Mouse (Mus musculus) embryonic facial prominence, embryonic 10.5 days (tissue): ENCODE results near the gene Cpa1. TPM values are rescaled to one million over a fixed set of nuclear protein-coding genes. Genes with fewer than 3 reads are reported as not detected.

ENCODE experiments used
- DNase-seq: peaks from one replicate; pipeline ENCODE4 v3.0.0-alpha.2; 2017; ENCODE audit warnings: low spot score
- H3K27ac ChIP-seq: fragments of 300-500 bp; sonication (generic); replicated peaks from 2 replicates; pipeline ENCODE4 v1.5.1; 2016; ENCODE audit warnings: mild to moderate bottlenecking
- H3K27me3 ChIP-seq: fragments of 300-500 bp; sonication (generic); replicated peaks from 2 replicates; pipeline ENCODE4 v1.6.1; 2016; ENCODE audit warnings: low read depth, mild to moderate bottlenecking; ENCODE audit not compliant: poor library complexity, severe bottlenecking
- H3K36me3 ChIP-seq: fragments of 300-500 bp; sonication (generic); replicated peaks from 2 replicates; pipeline ENCODE4 v1.6.1; 2016; ENCODE audit warnings: mild to moderate bottlenecking, moderate library complexity
- H3K4me1 ChIP-seq: fragments of 300-500 bp; sonication (generic); 2 replicates; pipeline ENCODE4 v1.6.1; 2016
- H3K4me3 ChIP-seq: fragments of 300-500 bp; sonication (generic); 2 replicates; pipeline ENCODE4 v1.5.1; 2016; ENCODE audit warnings: mild to moderate bottlenecking, moderate library complexity
- H3K9me3 ChIP-seq: fragments of 300-500 bp; sonication (generic); 2 replicates; pipeline ENCODE4 v1.6.1; 2016; ENCODE audit warnings: mild to moderate bottlenecking
- WGBS: fragments of 180-500 bp; shearing (Covaris S2); methylation state at CpG from one replicate; pipeline ENCODE4 v1.1.7; 2016; 5-methylcytosine and 5-hydroxymethylcytosine counted together
- polyA plus RNA-seq: library from polyadenylated mRNA; unstranded; fragments of >200 nt; fragmentation: Nextera tagmentation; extraction: Ambion mirVana; gene quantifications from 2 replicates; pipeline ENCODE4 v1.2.1, GENCODE M21; 2016

Gene Cpa1
- polyA plus RNA-seq, 1 experiment from 2014 or later = 0.34 TPM

DNA sequence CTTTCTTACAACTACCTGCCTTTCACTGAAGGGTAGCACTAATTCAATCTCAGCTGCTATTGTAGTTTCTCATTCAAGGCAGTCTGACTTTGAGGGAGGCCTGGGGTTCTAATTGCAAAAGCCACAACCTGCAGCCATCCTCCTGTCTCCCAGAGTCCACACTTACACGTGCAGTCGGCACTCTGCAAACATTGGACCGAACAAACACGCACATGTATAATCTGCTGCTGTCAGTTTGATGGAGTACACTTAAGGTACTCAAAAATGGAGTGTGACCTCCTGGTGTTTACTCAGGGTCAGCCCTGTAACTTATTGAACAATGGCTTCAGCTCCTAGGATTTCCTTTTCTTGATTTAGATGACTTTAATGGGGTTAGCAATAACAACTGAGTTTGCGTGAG is 40.5 kb downstream of the Cpa1 start:
- no peaks in the 10 kb centered on the region for H3K9me3 ChIP-seq
- H3K27ac ChIP-seq = peak overlapping the region; percentile 72
- peaks cover 73% of the 10 kb centered on the region for H3K4me1 ChIP-seq

GRCm38 (mm10) chr6:30680442-30680841 is 41.4 kb downstream of the Cpa1 start:
- Histone ChIP-seq H3K4me1 (peaks cover 64% of the 10 kb centered on the region), H3K27me3 (no peaks in the 10 kb centered on the region), H3K9me3 (no peaks in the 10 kb centered on the region), H3K27ac (peak overlapping the region; percentile 68), H3K4me3 (no peak overlapping the region), H3K36me3 (0 out of 2 replicates have a peak, but pooled peaks cover 3% of the 10 kb centered on the region)
- no peak for DNase-seq
- WGBS = 73% methylated on average over 7 of the region's 7 CpGs

More for the DNA sequence above, 40.5 kb downstream of the Cpa1 start:
- Histone ChIP-seq H3K27me3 (no peaks in the 10 kb centered on the region), H3K36me3 (0 out of 2 replicates have a peak, but pooled peaks cover 3% of the 10 kb centered on the region), H3K4me3 (no peak overlapping the region)
- no peak for DNase-seq
- 63% methylated on average over 5 of the region's 5 CpGs for WGBS

GRCm38 (mm10) chr6:30681935-30682900 is 43.2 kb downstream of the Cpa1 start:
- no peaks in the 10 kb centered on the region for H3K27me3 ChIP-seq
- WGBS = 66% methylated on average over 13 of the region's 13 CpGs
- H3K4me3 ChIP-seq = no peak overlapping the region
- 0 out of 2 replicates have a peak, but pooled peaks cover 3% of the 10 kb centered on the region for H3K36me3 ChIP-seq
- DNase-seq = peak; percentile 49
- H3K4me1 ChIP-seq = peaks cover 48% of the 10 kb centered on the region
- peak overlapping the region; percentile 78 for H3K27ac ChIP-seq
- no peaks in the 10 kb centered on the region for H3K9me3 ChIP-seq

- Histone ChIP-seq H3K36me3 (no peaks in the 10 kb centered on the region), H3K27me3 (no peaks in the 10 kb centered on the region), H3K4me3 (no peak overlapping the region), H3K27ac (0 out of 2 replicates have a peak overlapping the region, but pooled peaks have one; percentile 10), H3K4me1 (peaks cover 31% of the 10 kb centered on the region), H3K9me3 (no peaks in the 10 kb centered on the region)
- DNase-seq = no peak
- 68% methylated on average over 1 of the region's 1 CpGs for WGBS
These were observed 45.6 kb downstream of the Cpa1 start for GRCm38 (mm10) chr6:30684570-30684969.

DNA sequence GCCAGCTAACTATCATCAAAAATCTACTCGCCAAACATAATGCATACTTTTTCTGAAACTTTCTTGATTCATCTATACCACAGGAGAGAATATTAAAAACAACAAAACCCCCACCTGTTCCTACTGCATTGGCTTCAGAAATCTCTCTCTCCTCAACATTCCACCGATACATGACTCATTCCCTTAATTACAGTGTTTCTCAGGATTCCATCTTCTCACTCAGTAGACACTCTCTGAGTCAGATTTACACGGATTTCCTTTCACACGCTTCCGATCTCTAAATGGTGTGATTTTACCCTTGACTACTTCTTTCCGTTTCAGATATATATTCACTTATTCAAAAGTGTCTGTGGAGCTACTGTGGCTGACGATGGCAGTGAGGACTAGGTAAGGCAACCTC is 48.2 kb downstream of the Cpa1 start:
- Histone ChIP-seq H3K4me3 (no peak overlapping the region), H3K4me1 (peaks cover 13% of the 10 kb centered on the region), H3K27ac (no peak overlapping the region), H3K9me3 (no peaks in the 10 kb centered on the region), H3K36me3 (no peaks in the 10 kb centered on the region), H3K27me3 (no peaks in the 10 kb centered on the region)
- 92% methylated on average over 7 of the region's 7 CpGs for WGBS
- no peak for DNase-seq

- 70% methylated on average over 5 of the region's 5 CpGs for WGBS
- Histone ChIP-seq H3K36me3 (no peaks in the 10 kb centered on the region), H3K4me1 (peaks cover 26% of the 10 kb centered on the region), H3K27me3 (no peaks in the 10 kb centered on the region), H3K9me3 (no peaks in the 10 kb centered on the region), H3K27ac (peak overlapping the region; percentile 93), H3K4me3 (peak overlapping the region; percentile 57)
- no peak for DNase-seq
These were observed 53.8 kb downstream of the Cpa1 start for GRCm38 (mm10) chr6:30692826-30693225.

DNA sequence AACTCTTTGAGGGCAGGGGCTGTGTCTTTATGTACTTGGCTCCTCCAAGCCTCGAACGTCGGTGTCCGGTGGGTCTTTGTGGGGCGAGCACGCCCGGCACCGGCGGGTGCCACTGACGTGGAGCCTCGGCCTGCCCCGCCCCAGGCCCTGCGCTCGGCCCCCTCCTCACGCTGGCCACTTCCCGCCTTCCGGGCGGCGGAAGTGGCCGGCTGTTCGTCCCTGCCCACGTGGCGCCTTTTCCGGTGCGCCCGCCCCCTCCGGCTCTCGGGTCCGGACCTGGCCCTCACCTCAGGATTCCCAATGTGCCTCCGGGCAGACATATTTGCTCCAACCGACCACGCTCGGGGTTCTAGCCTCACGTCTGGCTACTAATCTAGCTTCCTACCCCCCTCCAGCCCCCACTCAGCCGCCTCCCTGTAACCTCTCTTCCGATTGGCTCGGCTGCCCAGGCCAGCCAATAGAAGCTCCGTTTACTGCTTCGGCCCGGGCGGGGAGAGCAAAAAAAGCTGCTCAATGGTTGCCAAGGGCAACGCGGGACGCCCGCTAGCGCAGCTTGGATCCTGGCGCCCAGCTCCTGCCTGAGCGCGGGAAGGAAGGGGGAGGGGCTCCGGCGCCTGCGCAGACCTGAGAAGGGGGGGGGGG is 54.5 kb downstream of the Cpa1 start, which contains the start of gene Cep41:
Gene Cep41 (minus strand): TSS at position 400 of the 642 bp plus-strand sequence.
- peak within 1 kb of the TSS; percentile 57 for H3K4me3 ChIP-seq
- H3K27ac ChIP-seq = peak within 1 kb of the TSS; percentile 93
- no peaks in the 10 kb centered on the region for H3K36me3 ChIP-seq
- H3K9me3 ChIP-seq = no peaks in the 10 kb centered on the region
- no peaks in the 10 kb centered on the region for H3K27me3 ChIP-seq
- WGBS = under 1% methylated on average over 50 of the region's 52 CpGs
- peak; percentile 98 for DNase-seq
- H3K4me1 ChIP-seq = peaks cover 28% of the 10 kb centered on the region

DNA sequence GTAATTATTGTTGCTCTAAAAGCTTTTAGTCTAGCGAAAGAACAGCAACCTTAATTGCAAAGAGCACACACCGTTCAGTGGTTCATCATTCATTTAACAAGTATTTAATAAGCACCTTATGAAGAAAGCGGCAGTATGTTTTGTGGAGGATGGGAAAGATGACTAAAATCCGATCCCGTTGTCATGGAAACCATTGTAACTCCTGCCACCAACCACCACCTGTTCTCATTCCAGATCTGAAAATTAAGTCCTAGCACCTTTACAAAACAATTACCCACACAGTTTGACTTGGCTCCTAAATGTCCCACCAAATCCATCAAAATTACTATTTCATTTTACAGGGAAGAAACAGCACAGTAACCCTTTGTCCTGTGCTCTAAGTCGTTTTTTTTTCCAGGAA is 55.2 kb downstream of the Cpa1 start:
- WGBS = 45% methylated on average over 6 of the region's 6 CpGs
- DNase-seq = no peak
- peaks cover 28% of the 10 kb centered on the region for H3K4me1 ChIP-seq
- no peaks in the 10 kb centered on the region for H3K9me3 ChIP-seq
- H3K27ac ChIP-seq = peak overlapping the region; percentile 93
- no peaks in the 10 kb centered on the region for H3K36me3 ChIP-seq
- no peaks in the 10 kb centered on the region for H3K27me3 ChIP-seq
- H3K4me3 ChIP-seq = peak overlapping the region; percentile 57

Other genes starting within 250 kb of the Cpa1 start
- 84.6 and 90.8 TPM in 2 replicates for gene Zc3hc1, start 248.2 kb upstream of the Cpa1 start, polyA plus RNA-seq
- gene Klhdc10, start 237.3 kb upstream of the Cpa1 start, polyA plus RNA-seq = 36.2 and 37.3 TPM in 2 replicates
- 41.3 and 45.7 TPM in 2 replicates for gene Tmem209, start 129.4 kb upstream of the Cpa1 start, polyA plus RNA-seq
- 0.19 and 0.40 TPM in 2 replicates for gene Ssmem1, start 129.4 kb upstream of the Cpa1 start, polyA plus RNA-seq
- 18.9 and 22.0 TPM in 2 replicates for gene Cpa2, start 97.6 kb upstream of the Cpa1 start, polyA plus RNA-seq
- 0.85 and 1.1 TPM in 2 replicates for gene Cpa4, start 70.8 kb upstream of the Cpa1 start, polyA plus RNA-seq
- 0.36 and 0.41 TPM in 2 replicates for gene Cpa5, start 28.2 kb upstream of the Cpa1 start, polyA plus RNA-seq
- 17.7 and 17.9 TPM in 2 replicates for gene Cep41, start 54.5 kb downstream of the Cpa1 start, polyA plus RNA-seq
- 1,878 and 2,201 TPM in 2 replicates for gene Mest, start 84.3 kb downstream of the Cpa1 start, polyA plus RNA-seq